Mouse (Mus musculus) mouse embryonic stem cell (cell line): ENCODE data around the gene Upf3a.
"Not testable (repeated sequence)": the region's sequence is repeated elsewhere in the genome, so short reads cannot be mapped to it uniquely, and the experiment has no call there.

Experiments
- in situ Hi-C, 2 experiments: fragments of 300-500 bp; cut with MboI; formaldehyde crosslinking; loops; 1 replicate in 1 of 2; 3 replicates in 1 of 2; pipeline ENCODE4 v1.14.3; 2019 to 2020; ENCODE audit warnings: low sequenced_read_pairs in 2 of 2, low pct_unique_long_range_greater_than_20kb in 1 of 2, mixed read lengths in 1 of 2; ENCODE audit not compliant: unreplicated experiment in 1 of 2

Upf3a gene

DNA sequence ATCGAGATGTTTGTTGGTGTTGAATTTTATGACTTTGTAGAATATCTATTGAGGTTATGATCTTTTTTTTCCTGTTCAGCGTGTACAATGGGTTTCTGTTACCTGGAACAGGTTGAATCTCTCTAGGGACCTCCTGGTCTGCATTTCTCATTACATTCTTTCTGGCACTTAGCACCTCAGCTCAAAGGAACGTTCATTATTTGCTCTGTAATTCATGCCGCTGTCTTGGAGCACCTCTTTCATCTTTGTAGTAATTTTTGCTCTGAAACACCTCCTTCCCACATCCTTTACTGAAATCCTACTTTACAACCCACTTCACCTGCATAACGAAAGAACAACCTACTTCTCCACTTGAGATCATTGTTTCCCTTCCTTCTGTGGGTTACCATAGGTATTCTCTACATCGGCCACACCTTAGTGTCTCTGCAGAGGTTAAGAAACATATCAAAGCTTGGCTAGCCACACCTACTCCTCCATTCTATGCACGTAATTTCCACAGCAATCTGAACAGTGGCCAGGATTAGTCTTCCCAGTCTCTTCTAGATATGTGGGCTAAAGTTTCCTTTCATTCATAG, 43.3 kb downstream of the Upf3a start:
- in situ Hi-C loops: no loop called here

DNA sequence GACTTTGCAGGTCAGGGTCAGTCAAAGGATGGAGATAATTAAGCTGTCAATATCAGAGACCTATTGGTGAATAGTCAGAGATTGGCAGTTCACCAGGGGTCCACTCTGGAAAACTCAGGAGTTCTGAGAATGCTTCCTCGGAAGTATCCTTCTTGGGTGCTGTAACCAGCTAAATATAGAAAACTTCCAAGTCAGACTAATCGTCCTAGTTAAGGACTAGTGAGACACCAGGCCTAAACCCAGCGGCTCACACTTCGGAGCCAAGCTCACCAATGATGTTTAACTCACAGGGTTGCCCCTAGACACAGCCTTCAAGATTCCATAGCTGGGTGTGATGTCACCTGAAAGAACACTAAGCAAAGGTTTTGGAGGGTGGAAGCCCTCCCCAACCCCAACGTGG, 52.9 kb downstream of the Upf3a start, which contains the start of gene AF366264:
Gene AF366264, minus strand, starts transcription at position 101 of the 400 bp plus-strand sequence.
- in situ Hi-C loops: not testable (repeated sequence)

DNA sequence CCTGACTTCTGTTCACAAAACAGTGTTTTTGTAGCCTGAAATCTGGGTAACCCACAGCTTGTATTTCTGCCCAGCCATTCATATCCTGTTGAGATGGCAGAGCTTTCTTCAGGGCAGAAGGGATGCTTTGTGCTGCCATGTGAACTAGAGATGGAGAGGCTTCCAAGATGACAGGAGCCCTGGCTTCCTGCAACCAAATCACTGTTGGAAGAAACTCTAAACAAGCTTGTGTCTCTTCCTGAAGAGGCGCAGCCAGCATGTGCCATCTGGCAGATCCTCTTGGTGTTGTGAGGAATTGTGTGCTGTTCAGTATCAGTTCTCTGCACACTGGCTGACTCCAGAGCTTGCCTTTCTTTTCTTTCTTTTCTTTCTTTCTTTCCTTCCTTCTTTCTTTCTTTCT, 57.9 kb downstream of the Upf3a start:
- in situ Hi-C loops: not testable (repeated sequence)
